Mouse (Mus musculus): ENCODE measurements around the gene Vmn2r77. TPM values are rescaled to one million over a fixed set of nuclear protein-coding genes. Genes with fewer than 3 reads are reported as not detected.
"Not testable (repeated sequence)": the region's sequence is repeated elsewhere in the genome, so short reads cannot be mapped to it uniquely, and the experiment has no call there.

Gene Vmn2r77
- total RNA-seq (2014; fragmentation: Nextera tagmentation) (not detected in 2 replicates), total RNA-seq (2017) (0.06 TPM in 1 of 2 replicates, not detected in the other), polyA plus RNA-seq (2012) (not detected in 2 replicates)

DNA sequence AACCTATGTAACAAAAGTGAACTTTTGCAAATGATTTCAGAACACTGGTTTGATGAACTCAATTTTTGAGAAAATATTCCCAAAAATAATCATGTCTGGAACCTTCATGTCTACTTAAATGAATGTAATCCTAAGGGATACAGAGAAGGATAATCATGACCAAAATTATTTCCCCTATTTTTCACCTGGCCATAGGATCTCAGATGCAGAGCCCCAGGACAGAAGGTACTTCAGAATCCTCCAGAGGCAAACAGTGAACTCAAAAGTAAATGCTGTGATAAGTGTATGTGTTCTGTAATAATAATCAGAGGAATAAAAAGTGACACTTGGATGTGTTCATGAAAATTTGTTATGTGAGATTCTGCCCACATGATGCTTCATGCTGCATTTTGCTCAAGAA is at the start of gene Vmn2r77:
Vmn2r77 (plus strand) TSS at position 301 of the 400 bp plus-strand sequence.
- Histone ChIP-seq H3K4me1 (ENCODE audit: insufficient read depth, low read depth, low read length) (no peaks in the 10 kb centered on the region), H3K4me3 (ENCODE audit: low read depth, low read length) (no peak within 1 kb of the TSS), H3K27me3 (ENCODE audit: insufficient read depth, low read length) (no peaks in the 10 kb centered on the region), H3K36me3 (replicated peaks) (no peaks in the 10 kb centered on the region), H3K9me3 (replicated peaks) (0 out of 2 replicates have a peak, but pooled peaks cover under 1% of the 10 kb centered on the region)
- no peak for DNase-seq (ENCODE audit: low spot score)
- TF ChIP-seq TAL1 (conservative IDR thresholded peaks at IDR 0.05; ENCODE audit: low read depth, low read length) = no peak
- TF ChIP-seq POLR2AphosphoS5 (IDR thresholded peaks at IDR 0.05; ENCODE audit: insufficient replicate concordance, low read depth, low read length) = no peak
- no peak for TF ChIP-seq GATA2 (IDR thresholded peaks at IDR 0.05; ENCODE audit: borderline replicate concordance, low read depth, low read length)
- TF ChIP-seq CTCF (IDR thresholded peaks at IDR 0.05; ENCODE audit: low read depth, low read length) = no peak
- no peak for TF ChIP-seq GATA1 (IDR thresholded peaks at IDR 0.05; ENCODE audit: borderline replicate concordance, low read length)
- no peak for ATAC-seq (ENCODE audit: extremely low read depth, insufficient number of reproducible peaks, low FRiP score, poor library complexity, severe bottlenecking)

DNA sequence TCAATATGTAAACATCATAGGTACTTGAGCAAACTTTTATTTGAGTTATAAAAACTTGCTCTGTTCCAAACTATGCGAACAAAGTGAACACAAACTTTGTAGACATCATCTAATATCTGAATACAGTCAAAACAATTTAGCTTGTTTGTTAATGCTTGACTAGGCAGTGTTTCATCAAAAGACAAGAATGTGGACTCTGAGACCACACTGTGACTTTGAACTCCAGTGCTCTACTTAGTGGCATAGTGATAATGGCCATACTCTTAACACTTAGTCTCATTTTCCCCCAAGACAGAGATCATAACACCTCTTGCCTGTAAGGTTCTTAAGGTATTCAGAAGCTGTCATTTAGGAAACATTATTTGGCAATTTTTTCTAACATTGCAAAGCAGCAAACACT is 34.1 kb upstream of the Vmn2r77 start:
- no peaks in the 10 kb centered on the region for H3K27me3 ChIP-seq (ENCODE audit: insufficient read depth, low read length)
- no peaks in the 10 kb centered on the region for H3K36me3 ChIP-seq (replicated peaks)
- no peaks in the 10 kb centered on the region for H3K4me1 ChIP-seq (ENCODE audit: insufficient read depth, low read depth, low read length)
- no peak for TF ChIP-seq TAL1 (conservative IDR thresholded peaks at IDR 0.05; ENCODE audit: low read depth, low read length)
- no peak for TF ChIP-seq CTCF (IDR thresholded peaks at IDR 0.05; ENCODE audit: low read depth, low read length)
- TF ChIP-seq POLR2AphosphoS5 (IDR thresholded peaks at IDR 0.05; ENCODE audit: insufficient replicate concordance, low read depth, low read length) = no peak
- no peak for TF ChIP-seq GATA1 (IDR thresholded peaks at IDR 0.05; ENCODE audit: borderline replicate concordance, low read length)
- no peak for TF ChIP-seq GATA2 (IDR thresholded peaks at IDR 0.05; ENCODE audit: borderline replicate concordance, low read depth, low read length)
- no peaks in the 10 kb centered on the region for H3K9me3 ChIP-seq (replicated peaks)
- no peak overlapping the region for H3K4me3 ChIP-seq (ENCODE audit: low read depth, low read length)
- DNase-seq (ENCODE audit: low spot score) (no peak), ATAC-seq (ENCODE audit: extremely low read depth, insufficient number of reproducible peaks, low FRiP score, poor library complexity, severe bottlenecking) (no peak)

DNA sequence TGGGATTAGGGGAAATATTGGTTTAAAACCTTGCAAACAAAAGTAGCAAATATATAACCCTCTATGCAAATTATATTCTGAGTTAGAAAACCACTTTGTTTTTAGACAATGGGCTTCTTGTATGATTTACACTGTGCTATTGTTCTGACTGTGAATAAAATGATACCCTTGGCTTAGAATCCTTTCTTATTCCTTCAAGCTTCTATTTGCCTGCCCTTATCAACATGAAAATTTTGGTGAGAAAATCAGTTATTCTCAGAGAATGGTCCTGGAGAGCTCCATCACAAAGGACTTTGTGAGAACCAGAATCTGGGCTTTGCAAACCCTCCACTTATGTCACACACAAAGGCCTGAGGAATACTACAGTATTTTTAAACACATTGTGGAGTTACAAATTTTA is 30.2 kb upstream of the Vmn2r77 start:
- no peaks in the 10 kb centered on the region for H3K4me1 ChIP-seq (ENCODE audit: insufficient read depth, low read depth, low read length)
- no peaks in the 10 kb centered on the region for H3K36me3 ChIP-seq (replicated peaks)
- TF ChIP-seq POLR2AphosphoS5 (IDR thresholded peaks at IDR 0.05; ENCODE audit: insufficient replicate concordance, low read depth, low read length) = no peak
- no peak for TF ChIP-seq GATA1 (IDR thresholded peaks at IDR 0.05; ENCODE audit: borderline replicate concordance, low read length)
- no peak for TF ChIP-seq TAL1 (conservative IDR thresholded peaks at IDR 0.05; ENCODE audit: low read depth, low read length)
- no peak for TF ChIP-seq CTCF (IDR thresholded peaks at IDR 0.05; ENCODE audit: low read depth, low read length)
- TF ChIP-seq GATA2 (IDR thresholded peaks at IDR 0.05; ENCODE audit: borderline replicate concordance, low read depth, low read length) = no peak
- H3K27me3 ChIP-seq (ENCODE audit: insufficient read depth, low read length) = no peaks in the 10 kb centered on the region
- DNase-seq (ENCODE audit: low spot score) = no peak
- H3K4me3 ChIP-seq (ENCODE audit: low read depth, low read length) = no peak overlapping the region
- H3K9me3 ChIP-seq (replicated peaks) = no peaks in the 10 kb centered on the region
- no peak for ATAC-seq (ENCODE audit: extremely low read depth, insufficient number of reproducible peaks, low FRiP score, poor library complexity, severe bottlenecking)

DNA sequence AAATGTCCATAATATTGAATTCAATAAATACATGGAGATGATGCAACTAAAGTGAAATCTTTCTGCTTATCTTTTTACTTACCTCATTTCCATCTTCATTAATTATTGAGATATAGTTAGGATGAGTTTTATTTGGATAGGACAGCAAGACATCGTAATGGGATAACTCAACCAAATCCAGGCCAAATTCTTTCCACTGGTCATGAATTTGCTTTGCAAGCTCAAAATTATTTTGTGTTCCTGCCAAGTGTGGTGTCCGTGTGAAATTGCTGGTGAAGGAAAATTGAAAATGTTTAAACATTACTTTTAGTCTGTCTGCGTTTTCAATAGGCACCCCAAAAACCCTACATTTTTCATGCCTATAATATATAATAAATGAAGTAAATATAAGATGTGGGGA is 23.2 kb upstream of the Vmn2r77 start:
- DNase-seq (ENCODE audit: low spot score) = no peak

DNA sequence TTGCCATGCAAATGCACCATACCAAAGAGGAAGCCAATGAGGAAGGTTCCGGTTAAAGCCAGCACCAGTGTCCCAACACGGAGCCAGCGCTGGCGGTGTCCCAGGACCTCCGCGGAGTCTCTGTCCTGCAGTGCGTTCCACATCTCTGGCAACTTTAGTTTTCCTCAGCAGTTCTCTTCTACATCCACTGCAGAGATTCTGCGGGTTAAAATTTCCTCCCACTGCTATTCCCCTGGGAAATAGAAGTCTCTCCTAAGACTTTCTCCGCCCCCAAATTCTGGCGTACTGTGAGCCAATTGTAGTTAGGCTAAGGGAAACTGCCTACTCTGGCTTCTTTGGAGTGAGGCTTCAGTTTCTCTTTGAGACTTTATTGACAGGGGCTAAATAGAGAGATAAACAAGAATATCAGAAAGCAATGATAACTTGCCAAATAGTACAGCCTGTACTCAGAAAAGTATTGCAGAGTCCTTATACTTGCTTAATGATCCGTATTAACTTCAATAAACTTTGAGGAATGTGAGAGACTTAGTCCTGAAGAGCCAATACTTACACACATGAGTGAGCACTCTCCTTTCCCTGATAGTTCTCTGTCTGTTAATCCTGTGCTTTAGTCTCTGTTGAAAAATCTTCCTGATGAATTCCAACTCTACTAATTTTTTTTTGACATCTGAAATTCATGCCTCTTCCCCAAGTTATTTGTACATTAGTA is 19.1 kb upstream of the Vmn2r77 start, which contains the start of gene Folh1:
Folh1 (minus strand) TSS at position 327 of the 709 bp plus-strand sequence.
- ATAC-seq (ENCODE audit: extremely low read depth, insufficient number of reproducible peaks, low FRiP score, poor library complexity, severe bottlenecking) (no peak), DNase-seq (ENCODE audit: low spot score) (no peak)
- Histone ChIP-seq H3K9me3 (replicated peaks) (0 out of 2 replicates have a peak, but pooled peaks cover 2% of the 10 kb centered on the region), H3K4me3 (ENCODE audit: low read depth, low read length) (no peak within 1 kb of the TSS), H3K36me3 (replicated peaks) (no peaks in the 10 kb centered on the region), H3K4me1 (ENCODE audit: insufficient read depth, low read depth, low read length) (no peaks in the 10 kb centered on the region), H3K27me3 (ENCODE audit: insufficient read depth, low read length) (no peaks in the 10 kb centered on the region)
- no peak for TF ChIP-seq GATA1 (IDR thresholded peaks at IDR 0.05; ENCODE audit: borderline replicate concordance, low read length)
- TF ChIP-seq CTCF (IDR thresholded peaks at IDR 0.05; ENCODE audit: low read depth, low read length) = no peak
- no peak for TF ChIP-seq GATA2 (IDR thresholded peaks at IDR 0.05; ENCODE audit: borderline replicate concordance, low read depth, low read length)
- TF ChIP-seq TAL1 (conservative IDR thresholded peaks at IDR 0.05; ENCODE audit: low read depth, low read length) = no peak
- TF ChIP-seq POLR2AphosphoS5 (IDR thresholded peaks at IDR 0.05; ENCODE audit: insufficient replicate concordance, low read depth, low read length) = no peak

More for the DNA sequence above, 23.2 kb upstream of the Vmn2r77 start:
- no peaks in the 10 kb centered on the region for H3K27me3 ChIP-seq (ENCODE audit: insufficient read depth, low read length)
- no peaks in the 10 kb centered on the region for H3K36me3 ChIP-seq (replicated peaks)
- H3K4me1 ChIP-seq (ENCODE audit: insufficient read depth, low read depth, low read length) = no peaks in the 10 kb centered on the region
- H3K4me3 ChIP-seq (ENCODE audit: low read depth, low read length) = no peak overlapping the region
- 0 out of 2 replicates have a peak, but pooled peaks cover 2% of the 10 kb centered on the region for H3K9me3 ChIP-seq (replicated peaks)
- TF ChIP-seq CTCF (IDR thresholded peaks at IDR 0.05; ENCODE audit: low read depth, low read length) (no peak), GATA2 (IDR thresholded peaks at IDR 0.05; ENCODE audit: borderline replicate concordance, low read depth, low read length) (no peak), TAL1 (conservative IDR thresholded peaks at IDR 0.05; ENCODE audit: low read depth, low read length) (no peak), GATA1 (IDR thresholded peaks at IDR 0.05; ENCODE audit: borderline replicate concordance, low read length) (no peak), POLR2AphosphoS5 (IDR thresholded peaks at IDR 0.05; ENCODE audit: insufficient replicate concordance, low read depth, low read length) (no peak)
- no peak for ATAC-seq (ENCODE audit: extremely low read depth, insufficient number of reproducible peaks, low FRiP score, poor library complexity, severe bottlenecking)

DNA sequence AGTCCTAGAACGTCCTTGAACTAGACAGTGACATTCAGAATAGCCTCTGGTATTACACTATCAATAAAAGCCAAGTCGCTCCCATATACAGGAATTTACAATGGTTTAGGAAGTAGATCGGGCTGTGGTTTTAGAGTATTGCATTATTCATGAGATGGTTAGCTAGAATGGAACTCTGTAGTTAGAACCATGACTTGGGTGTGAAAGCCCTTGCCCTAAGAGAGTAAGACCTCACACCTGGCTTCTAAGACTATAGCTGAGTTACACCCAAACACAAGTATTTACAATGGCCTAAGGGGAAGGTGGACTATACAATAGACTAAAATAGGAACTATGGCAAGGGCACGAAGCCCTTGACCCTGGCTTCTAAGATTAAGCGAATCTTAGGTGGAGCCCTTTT is 20.4 kb downstream of the Vmn2r77 start:
- DNase-seq (ENCODE audit: low spot score) = not testable (repeated sequence)

DNA sequence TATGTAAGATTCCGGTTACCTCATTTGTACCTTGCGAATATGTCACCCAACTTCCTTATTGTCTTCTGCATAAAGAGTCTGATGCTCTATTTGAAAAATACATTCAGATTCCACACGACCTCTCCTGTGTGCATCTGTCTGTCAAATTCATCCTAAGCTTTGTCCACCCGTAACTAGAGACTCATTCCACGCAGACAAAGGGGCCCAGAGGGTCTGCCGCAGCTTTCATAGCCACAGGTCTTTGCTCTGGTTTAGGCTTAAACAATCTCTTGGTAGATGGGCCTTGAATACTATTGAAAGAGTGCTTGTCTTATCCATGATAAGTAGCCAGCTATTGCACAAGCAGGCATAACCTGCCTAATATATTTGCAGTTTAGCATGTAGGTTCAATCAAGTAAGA is 20.9 kb downstream of the Vmn2r77 start:
- not testable (repeated sequence) for ATAC-seq (ENCODE audit: extremely low read depth, insufficient number of reproducible peaks, low FRiP score, poor library complexity, severe bottlenecking); H3K4me3 ChIP-seq (ENCODE audit: low read depth, low read length); H3K4me1 ChIP-seq (ENCODE audit: insufficient read depth, low read depth, low read length); H3K9me3 ChIP-seq (replicated peaks); H3K36me3 ChIP-seq (replicated peaks); DNase-seq (ENCODE audit: low spot score); H3K27me3 ChIP-seq (ENCODE audit: insufficient read depth, low read length)

More for the DNA sequence above, 20.4 kb downstream of the Vmn2r77 start:
- not testable (repeated sequence) for H3K36me3 ChIP-seq (replicated peaks); H3K4me3 ChIP-seq (ENCODE audit: low read depth, low read length); H3K27me3 ChIP-seq (ENCODE audit: insufficient read depth, low read length); H3K9me3 ChIP-seq (replicated peaks); ATAC-seq (ENCODE audit: extremely low read depth, insufficient number of reproducible peaks, low FRiP score, poor library complexity, severe bottlenecking); H3K4me1 ChIP-seq (ENCODE audit: insufficient read depth, low read depth, low read length)
